Mouse (Mus musculus) embryonic facial prominence, embryonic 13.5 days (tissue): Measurements from ENCODE around the gene Gnb5. TPM values are rescaled to one million over a fixed set of nuclear protein-coding genes. Genes with fewer than 3 reads are reported as not detected.
A peak's percentile ranks its signal among the peaks of the same experiment; 100 is the strongest.

Experiments
- ATAC-seq: fragments of 200-750 bp; cut with Nextera tagmentation; 2 replicates; pipeline ENCODE4 v1.8.0; 2017; ENCODE audit warnings: low read depth; ENCODE audit not compliant: insufficient number of reproducible peaks, insufficient read depth, low FRiP score, low TSS enrichment
- H3K27ac ChIP-seq: fragments of 300-500 bp; sonication (generic); 2 replicates; pipeline ENCODE4 v1.5.1; 2015; ENCODE audit warnings: moderate library complexity, mild to moderate bottlenecking, inconsistent platforms
- H3K27me3 ChIP-seq: fragments of 300-500 bp; sonication (generic); 2 replicates; pipeline ENCODE4 v1.6.1; 2015; ENCODE audit warnings: mild to moderate bottlenecking, inconsistent platforms
- H3K36me3 ChIP-seq: fragments of 300-500 bp; sonication (generic); 2 replicates; pipeline ENCODE4 v1.6.1; 2015; ENCODE audit warnings: mild to moderate bottlenecking, inconsistent platforms
- H3K4me1 ChIP-seq: fragments of 300-500 bp; sonication (generic); 2 replicates; pipeline ENCODE4 v1.6.1; 2015; ENCODE audit warnings: inconsistent platforms
- H3K4me2 ChIP-seq: fragments of 300-500 bp; sonication (generic); 2 replicates; pipeline ENCODE4 v1.6.1; 2015; ENCODE audit warnings: moderate library complexity, mild to moderate bottlenecking, inconsistent platforms
- H3K4me3 ChIP-seq: fragments of 300-500 bp; sonication (generic); 2 replicates; pipeline ENCODE4 v1.5.1; 2015; ENCODE audit warnings: mild to moderate bottlenecking, inconsistent platforms
- H3K9ac ChIP-seq: fragments of 300-500 bp; sonication (generic); 2 replicates; pipeline ENCODE4 v1.6.1; 2015; ENCODE audit warnings: mild to moderate bottlenecking, inconsistent platforms
- H3K9me3 ChIP-seq: fragments of 300-500 bp; sonication (generic); 2 replicates; pipeline ENCODE4 v1.6.1; 2016; ENCODE audit warnings: inconsistent platforms
- WGBS: fragments of 180-500 bp; shearing (Covaris S2); methylation state at CpG from one replicate; pipeline ENCODE4 v1.1.7; 2015; ENCODE audit warnings: mixed read lengths; 5-methylcytosine and 5-hydroxymethylcytosine counted together
- polyA plus RNA-seq: library from polyadenylated mRNA; unstranded; fragments of >200 nt; fragmentation: Nextera tagmentation; extraction: Ambion mirVana; gene quantifications from 2 replicates; pipeline ENCODE4 v1.2.1, GENCODE M21; 2015

Gene Gnb5
- polyA plus RNA-seq, 1 experiment from 2014 or later: 33.4 TPM

GRCm38 (mm10) chr9:75275051-75275450, 31.0 kb upstream of the Gnb5 start:
- Histone ChIP-seq H3K4me1 (no peaks in the 10 kb centered on the region), H3K4me2 (no peak overlapping the region), H3K27me3 (no peaks in the 10 kb centered on the region), H3K9me3 (no peaks in the 10 kb centered on the region), H3K9ac (no peak overlapping the region), H3K27ac (no peak overlapping the region), H3K36me3 (no peaks in the 10 kb centered on the region), H3K4me3 (no peak overlapping the region)
- WGBS: 92% methylated on average over 9 of the region's 9 CpGs
- no peak for ATAC-seq

GRCm38 (mm10) chr9:75280814-75281213, 25.3 kb upstream of the Gnb5 start:
- Histone ChIP-seq H3K27me3 (no peaks in the 10 kb centered on the region; the same call in 1 of the 2 replicates), H3K9ac (no peak overlapping the region)
- 51% methylated on average over 5 of the region's 5 CpGs for WGBS

GRCm38 (mm10) chr9:75282179-75282578, 23.9 kb upstream of the Gnb5 start:
- WGBS: 78% methylated on average over 2 of the region's 2 CpGs
- Histone ChIP-seq H3K9ac (no peak overlapping the region), H3K4me3 (no peak overlapping the region), H3K36me3 (no peaks in the 10 kb centered on the region), H3K27ac (no peak overlapping the region), H3K4me1 (no peaks in the 10 kb centered on the region), H3K27me3 (no peaks in the 10 kb centered on the region; the same call in 1 of the 2 replicates), H3K4me2 (no peak overlapping the region), H3K9me3 (no peaks in the 10 kb centered on the region)
- ATAC-seq: no peak

More at GRCm38 (mm10) chr9:75280814-75281213, 25.3 kb upstream of the Gnb5 start:
- ATAC-seq: no peak
- no peaks in the 10 kb centered on the region for H3K4me1 ChIP-seq
- no peaks in the 10 kb centered on the region for H3K9me3 ChIP-seq
- H3K4me3 ChIP-seq: no peak overlapping the region
- H3K36me3 ChIP-seq: no peaks in the 10 kb centered on the region
- no peak overlapping the region for H3K4me2 ChIP-seq
- H3K27ac ChIP-seq: no peak overlapping the region

- Histone ChIP-seq H3K27ac (no peak overlapping the region), H3K9ac (no peak overlapping the region), H3K9me3 (no peaks in the 10 kb centered on the region), H3K36me3 (no peaks in the 10 kb centered on the region), H3K27me3 (no peaks in the 10 kb centered on the region; the same call in 1 of the 2 replicates), H3K4me3 (no peak overlapping the region), H3K4me2 (no peak overlapping the region), H3K4me1 (no peaks in the 10 kb centered on the region)
- no peak for ATAC-seq
- WGBS: 17% methylated on average over 3 of the region's 3 CpGs
Observed at GRCm38 (mm10) chr9:75282830-75283229, 23.3 kb upstream of the Gnb5 start.

DNA sequence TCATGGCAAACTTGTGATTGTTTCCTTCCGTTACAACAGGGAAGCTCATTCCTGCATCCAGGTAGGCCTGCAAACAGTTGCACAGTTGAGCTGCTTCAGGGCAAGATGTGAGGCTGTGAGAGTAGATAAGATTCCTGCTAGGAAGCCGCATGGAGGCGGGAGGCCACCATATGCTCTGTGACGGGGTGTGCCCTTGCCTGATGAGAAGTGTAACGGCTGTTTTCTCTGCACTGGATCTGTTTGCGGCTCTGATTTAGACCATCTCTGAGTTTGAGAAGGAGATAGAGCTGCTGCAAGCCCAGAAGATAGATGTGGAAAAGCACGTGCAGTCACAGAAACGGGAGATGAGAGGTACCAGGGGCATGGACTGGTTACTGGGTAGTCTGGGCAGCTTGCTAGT, 22.5 kb upstream of the Gnb5 start:
- Histone ChIP-seq H3K9me3 (no peaks in the 10 kb centered on the region), H3K4me3 (no peak overlapping the region), H3K4me1 (no peaks in the 10 kb centered on the region), H3K9ac (no peak overlapping the region), H3K27ac (no peak overlapping the region), H3K36me3 (no peaks in the 10 kb centered on the region), H3K4me2 (no peak overlapping the region), H3K27me3 (no peaks in the 10 kb centered on the region; the same call in 1 of the 2 replicates)
- no peak for ATAC-seq
- WGBS: 85% methylated on average over 8 of the region's 8 CpGs

- H3K27me3 ChIP-seq: no peaks in the 10 kb centered on the region; the same call in 1 of the 2 replicates
- H3K27ac ChIP-seq: no peak overlapping the region
- no peak for ATAC-seq
- no peaks in the 10 kb centered on the region for H3K36me3 ChIP-seq
- H3K4me3 ChIP-seq: no peak overlapping the region
- H3K9ac ChIP-seq: no peak overlapping the region
- no peak overlapping the region for H3K4me2 ChIP-seq
- WGBS: 79% methylated on average over 6 of the region's 6 CpGs
- H3K4me1 ChIP-seq: no peaks in the 10 kb centered on the region
- no peaks in the 10 kb centered on the region for H3K9me3 ChIP-seq
Observed at GRCm38 (mm10) chr9:75285363-75285762, 20.7 kb upstream of the Gnb5 start.

DNA sequence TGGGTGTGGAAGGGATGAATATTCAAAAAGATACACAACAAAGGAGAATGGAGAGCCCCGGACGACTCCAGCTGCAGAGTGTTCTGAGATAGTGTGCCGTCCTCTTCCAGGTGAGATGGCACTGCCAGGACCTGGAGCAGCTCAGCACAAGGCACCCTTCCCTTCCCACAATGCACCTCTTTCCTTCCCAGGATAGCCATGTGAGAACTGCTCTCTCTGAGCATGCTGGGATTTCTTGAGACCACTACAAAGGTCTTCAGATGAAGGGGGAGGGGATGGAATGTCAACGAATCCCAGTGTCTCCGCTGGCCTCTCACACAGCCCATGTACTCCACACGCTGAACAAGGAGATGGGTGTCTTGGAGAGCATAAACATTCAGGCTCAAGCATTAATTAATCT, 18.5 kb upstream of the Gnb5 start:
- Histone ChIP-seq H3K9me3 (no peaks in the 10 kb centered on the region), H3K27me3 (no peaks in the 10 kb centered on the region), H3K4me2 (no peak overlapping the region), H3K36me3 (no peaks in the 10 kb centered on the region), H3K27ac (no peak overlapping the region), H3K9ac (no peak overlapping the region), H3K4me3 (no peak overlapping the region), H3K4me1 (no peaks in the 10 kb centered on the region)
- 70% methylated on average over 6 of the region's 6 CpGs for WGBS
- no peak for ATAC-seq

DNA sequence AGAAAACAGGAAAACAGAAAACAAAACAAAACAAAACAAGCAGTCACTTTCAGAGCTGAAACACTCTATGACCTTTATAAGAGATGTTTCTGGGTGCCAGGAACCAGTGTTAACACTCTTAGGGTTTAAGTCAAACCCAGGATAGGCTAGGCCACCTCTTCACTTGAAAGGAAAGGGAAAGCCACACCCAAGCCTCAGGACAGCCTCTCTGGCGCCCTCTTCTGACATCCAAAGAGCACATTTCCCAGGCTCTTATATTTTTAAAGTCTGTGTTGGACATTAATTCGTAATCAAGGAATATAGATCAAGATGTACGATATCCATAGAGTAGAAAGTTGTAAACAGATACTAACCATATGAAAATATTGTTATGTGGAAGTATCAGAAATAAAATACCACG, 16.5 kb upstream of the Gnb5 start:
- WGBS: 45% methylated on average over 4 of the region's 4 CpGs
- ATAC-seq: no peak
- no peaks in the 10 kb centered on the region for H3K9me3 ChIP-seq
- no peak overlapping the region for H3K4me3 ChIP-seq
- no peak overlapping the region for H3K9ac ChIP-seq
- H3K36me3 ChIP-seq: no peaks in the 10 kb centered on the region
- H3K27ac ChIP-seq: no peak overlapping the region
- H3K4me1 ChIP-seq: no peaks in the 10 kb centered on the region
- no peaks in the 10 kb centered on the region for H3K27me3 ChIP-seq
- H3K4me2 ChIP-seq: no peak overlapping the region

GRCm38 (mm10) chr9:75299342-75299741, 6.7 kb upstream of the Gnb5 start:
- Histone ChIP-seq H3K4me1 (0 out of 2 replicates have a peak, but pooled peaks cover 4% of the 10 kb centered on the region), H3K27ac (no peak overlapping the region), H3K4me3 (no peak overlapping the region), H3K36me3 (no peaks in the 10 kb centered on the region), H3K4me2 (no peak overlapping the region), H3K27me3 (no peaks in the 10 kb centered on the region; the same call in 1 of the 2 replicates), H3K9me3 (no peaks in the 10 kb centered on the region), H3K9ac (no peak overlapping the region)
- no peak for ATAC-seq
- WGBS: 87% methylated on average over 2 of the region's 2 CpGs

- H3K4me3 ChIP-seq: no peak overlapping the region
- no peak overlapping the region for H3K9ac ChIP-seq
- no peaks in the 10 kb centered on the region for H3K27me3 ChIP-seq
- ATAC-seq: no peak
- H3K36me3 ChIP-seq: no peaks in the 10 kb centered on the region
- WGBS: 91% methylated on average over 2 of the region's 2 CpGs
- no peaks in the 10 kb centered on the region for H3K9me3 ChIP-seq
- H3K27ac ChIP-seq: no peak overlapping the region
- H3K4me2 ChIP-seq: no peak overlapping the region
- H3K4me1 ChIP-seq: no peaks in the 10 kb centered on the region
Observed at GRCm38 (mm10) chr9:75303033-75303432, 3.1 kb upstream of the Gnb5 start.

GRCm38 (mm10) chr9:75303701-75304261, 2.3 kb upstream of the Gnb5 start:
- no peaks in the 10 kb centered on the region for H3K27me3 ChIP-seq
- H3K27ac ChIP-seq: no peak overlapping the region
- no peaks in the 10 kb centered on the region for H3K4me1 ChIP-seq
- peak overlapping the region; percentile 36 for H3K4me2 ChIP-seq
- no peak for ATAC-seq
- H3K4me3 ChIP-seq: no peak overlapping the region
- H3K9ac ChIP-seq: no peak overlapping the region
- no peaks in the 10 kb centered on the region for H3K36me3 ChIP-seq
- WGBS: 33% methylated on average over 16 of the region's 16 CpGs
- H3K9me3 ChIP-seq: no peaks in the 10 kb centered on the region

DNA sequence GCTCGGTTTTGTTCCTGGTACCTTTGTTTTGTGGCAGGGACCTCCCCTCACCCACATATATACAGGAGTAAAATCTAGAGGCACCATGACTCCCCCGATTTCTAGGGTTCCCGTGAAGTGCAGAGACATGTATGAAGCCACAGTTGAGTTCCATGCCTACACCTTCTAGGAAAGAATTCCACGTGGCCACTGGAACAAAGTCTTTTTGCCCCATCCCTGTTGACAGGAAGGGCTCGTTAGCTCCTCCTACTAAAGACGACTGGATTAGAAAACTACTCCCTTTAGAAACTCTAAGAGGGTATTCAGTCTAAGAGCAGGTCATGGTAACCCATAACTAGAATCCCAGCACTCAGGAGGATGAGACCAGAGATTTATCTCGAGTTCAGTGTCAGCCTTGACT, 1.8 kb upstream of the Gnb5 start:
- ATAC-seq: no peak
- WGBS: 38% methylated on average over 7 of the region's 7 CpGs
- Histone ChIP-seq H3K36me3 (no peaks in the 10 kb centered on the region), H3K4me2 (peak overlapping the region; percentile 36; the same call in 1 of the 2 replicates), H3K9me3 (no peaks in the 10 kb centered on the region), H3K27ac (no peak overlapping the region), H3K27me3 (no peaks in the 10 kb centered on the region), H3K4me3 (no peak overlapping the region), H3K4me1 (no peaks in the 10 kb centered on the region), H3K9ac (no peak overlapping the region)
